Mouse (Mus musculus) kidney, embryonic 16.5 days (tissue): ENCODE measurements around the gene Gm12253. TPM values are rescaled to one million over a fixed set of nuclear protein-coding genes. Genes with fewer than 3 reads are reported as not detected.

ENCODE experiments used
- polyA plus RNA-seq: library from polyadenylated mRNA; unstranded; fragments of >200 nt; fragmentation: Nextera tagmentation; extraction: Ambion mirVana; gene quantifications from 2 replicates; pipeline ENCODE4 v1.2.1, GENCODE M21; 2015

Gm12253 gene
- polyA plus RNA-seq, 1 experiment from 2014 or later, result not detected

Other genes starting within 250 kb of the Gm12253 start
- 4.5 and 4.8 TPM in 2 replicates for gene Igtp, start 233.0 kb upstream of the Gm12253 start, polyA plus RNA-seq
- 2.6 and 2.7 TPM in 2 replicates for gene Irgm2, start 232.9 kb upstream of the Gm12253 start, polyA plus RNA-seq
- gene 4930438A08Rik, start 157.8 kb upstream of the Gm12253 start, polyA plus RNA-seq, result not detected in 2 replicates
- gene Zfp692, start 125.5 kb upstream of the Gm12253 start, polyA plus RNA-seq, result 30.1 and 33.3 TPM in 2 replicates
- gene Zfp672, start 102.2 kb upstream of the Gm12253 start, polyA plus RNA-seq, result 40.9 and 43.8 TPM in 2 replicates
- 41.2 and 41.8 TPM in 2 replicates for gene Sh3bp5l, start 101.8 kb upstream of the Gm12253 start, polyA plus RNA-seq
- 0.21 and 0.27 TPM in 2 replicates for gene Lypd8, start 53.5 kb upstream of the Gm12253 start, polyA plus RNA-seq
- not detected in 2 replicates for gene 1810065E05Rik, start 11.4 kb upstream of the Gm12253 start, polyA plus RNA-seq
- not detected in 2 replicates for gene Lypd9, start 20.4 kb downstream of the Gm12253 start, polyA plus RNA-seq
- gene Olfr30, start 29.7 kb downstream of the Gm12253 start, polyA plus RNA-seq, result not detected in 2 replicates
- gene Olfr332, start 60.0 kb downstream of the Gm12253 start, polyA plus RNA-seq, result not detected in 2 replicates
- not detected in 2 replicates for gene Olfr331, start 70.0 kb downstream of the Gm12253 start, polyA plus RNA-seq
- not detected in 2 replicates for gene Olfr330, start 102.3 kb downstream of the Gm12253 start, polyA plus RNA-seq
- gene Olfr329-ps, start 113.9 kb downstream of the Gm12253 start, polyA plus RNA-seq, result not detected in 2 replicates
- 0.14 TPM in 1 of 2 replicates, not detected in the other for gene Olfr328, start 123.1 kb downstream of the Gm12253 start, polyA plus RNA-seq
- not detected in 2 replicates for gene Olfr224, start 138.0 kb downstream of the Gm12253 start, polyA plus RNA-seq
- not detected in 2 replicates for gene Olfr325, start 145.2 kb downstream of the Gm12253 start, polyA plus RNA-seq
- not detected in 2 replicates for gene Olfr324, start 162.6 kb downstream of the Gm12253 start, polyA plus RNA-seq
- gene 2210407C18Rik, start 183.5 kb downstream of the Gm12253 start, polyA plus RNA-seq, result not detected in 2 replicates
- gene Olfr323, start 197.9 kb downstream of the Gm12253 start, polyA plus RNA-seq, result not detected in 2 replicates
- gene Trim58, start 207.9 kb downstream of the Gm12253 start, polyA plus RNA-seq, result 0.10 TPM in 1 of 2 replicates, not detected in the other
- 0.04 and 0.12 TPM in 2 replicates for gene Olfr322, start 226.2 kb downstream of the Gm12253 start, polyA plus RNA-seq
- gene Olfr320, start 248.5 kb downstream of the Gm12253 start, polyA plus RNA-seq, result 0.05 TPM in 1 of 2 replicates, not detected in the other